Mouse (Mus musculus) testis, adult 2 months (tissue): ENCODE results near the gene Tars2.

Source experiments
- CTCF ChIP-seq: fragments of 200-500 bp; IDR thresholded peaks from 2 replicates; pipeline ENCODE4 v1.5.1; 2012; ENCODE audit warnings: low read depth, mild to moderate bottlenecking, inconsistent platforms, low read length, moderate library complexity; ENCODE audit not compliant: control insufficient read depth, insufficient read depth, insufficient replicate concordance
- POLR2A ChIP-seq: fragments of 200-500 bp; IDR thresholded peaks from 2 replicates; pipeline ENCODE4 v1.6.1; 2012; ENCODE audit warnings: low read depth, mild to moderate bottlenecking, inconsistent platforms, low read length, moderate library complexity; ENCODE audit not compliant: control insufficient read depth

GRCm38 (mm10) chr3:95732297-95732696 lies 27.7 kb downstream of the Tars2 start:
- TF ChIP-seq POLR2A (no peak), CTCF (no peak)
